Mouse (Mus musculus): ENCODE measurements around the gene Pde8b.
"Not testable (repeated sequence)": the region's sequence is repeated elsewhere in the genome, so short reads cannot be mapped to it uniquely, and the experiment has no call there.

Pde8b gene

DNA sequence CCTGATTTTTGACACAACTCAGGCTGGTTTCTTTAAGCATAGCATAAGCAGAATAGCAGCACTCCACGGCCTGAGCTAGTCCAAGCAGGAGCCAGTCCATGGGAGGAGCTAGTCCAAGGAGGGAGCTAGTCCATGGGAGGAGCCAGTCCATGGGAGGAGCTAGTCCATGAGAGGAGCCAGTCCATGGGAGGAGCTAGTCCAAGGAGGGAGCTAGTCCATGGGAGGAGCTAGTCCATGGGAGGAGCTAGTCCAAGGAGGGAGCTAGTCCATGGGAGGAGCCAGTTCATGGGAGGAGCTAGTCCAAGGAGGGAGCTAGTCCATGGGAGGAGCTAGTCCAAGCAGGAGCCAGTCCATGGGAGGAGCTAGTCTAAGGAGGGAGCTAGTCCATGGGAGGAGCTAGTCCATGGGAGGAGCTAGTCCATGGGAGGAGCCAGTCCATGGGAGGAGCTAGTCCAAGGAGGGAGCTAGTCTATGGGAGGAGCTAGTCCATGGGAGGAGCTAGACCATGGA, 34.4 kb downstream of the Pde8b start:
- not testable (repeated sequence) for DNase-seq

DNA sequence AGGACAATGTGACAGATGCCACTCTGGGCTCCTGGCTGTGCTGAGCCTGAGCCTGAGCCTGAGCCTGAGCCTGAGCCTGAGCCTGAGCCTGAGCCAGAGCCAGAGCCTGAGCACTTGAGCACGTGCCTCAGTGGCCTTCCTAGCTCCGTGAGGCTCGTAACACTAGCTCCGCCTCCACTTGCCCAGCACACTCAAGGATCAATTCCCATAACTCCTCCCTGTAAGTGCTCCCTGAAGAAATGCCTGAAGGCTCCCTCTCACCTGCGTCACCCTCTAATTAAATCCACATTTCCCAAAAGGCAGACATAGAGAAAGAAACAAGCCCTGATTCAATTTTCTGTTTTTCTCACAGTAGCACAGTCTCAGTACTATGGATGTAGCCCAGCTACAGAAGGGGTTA, 37.8 kb downstream of the Pde8b start:
- no peak for DNase-seq

DNA sequence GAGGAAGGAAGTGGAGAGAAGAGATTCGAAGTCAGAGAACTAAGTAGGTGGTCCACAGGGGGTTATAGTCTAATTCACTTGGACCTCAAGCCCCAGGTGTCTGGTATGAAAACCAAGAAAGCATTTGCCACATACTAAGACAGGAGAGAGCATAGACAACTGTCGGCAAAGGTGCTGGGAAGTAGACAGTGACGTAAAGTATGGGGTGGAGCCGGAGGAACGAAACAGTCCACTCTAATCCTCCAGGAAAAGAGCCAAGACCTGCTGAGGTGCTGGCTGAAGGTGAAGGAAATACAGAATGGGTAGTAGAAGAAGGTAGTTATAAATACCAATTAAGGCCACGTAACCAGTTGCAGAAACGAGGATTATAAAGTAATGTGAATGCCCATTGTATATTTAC, 42.8 kb downstream of the Pde8b start:
- DNase-seq, result not testable (repeated sequence)

DNA sequence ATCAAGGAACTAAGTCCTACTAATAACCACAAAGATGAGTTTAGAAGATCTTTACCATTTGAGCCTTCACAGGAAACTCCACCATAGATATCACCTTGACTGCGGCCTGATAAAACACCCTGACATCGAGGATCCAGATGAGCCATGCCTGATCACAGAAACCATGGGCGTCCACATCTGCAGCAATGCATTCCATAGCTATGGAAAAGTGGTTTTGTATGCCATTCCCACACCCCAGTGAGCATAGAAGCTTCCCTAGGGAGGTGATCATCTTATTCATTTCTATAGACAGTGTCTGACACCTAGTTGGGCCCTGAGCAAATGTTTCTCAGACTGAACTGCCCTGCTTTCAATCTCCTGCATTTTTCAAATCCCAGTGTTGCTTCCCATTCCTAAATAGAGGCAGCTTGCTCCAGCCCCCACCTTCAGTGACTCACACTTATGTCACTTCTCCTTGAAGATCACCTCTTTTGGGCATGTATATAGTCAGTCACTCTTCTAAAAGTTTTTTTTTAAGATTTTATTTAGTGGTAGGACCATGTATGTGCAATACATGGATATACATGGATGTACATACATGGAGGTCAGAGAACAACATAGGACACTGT, 47.9 kb downstream of the Pde8b start:
- no peak for DNase-seq

DNA sequence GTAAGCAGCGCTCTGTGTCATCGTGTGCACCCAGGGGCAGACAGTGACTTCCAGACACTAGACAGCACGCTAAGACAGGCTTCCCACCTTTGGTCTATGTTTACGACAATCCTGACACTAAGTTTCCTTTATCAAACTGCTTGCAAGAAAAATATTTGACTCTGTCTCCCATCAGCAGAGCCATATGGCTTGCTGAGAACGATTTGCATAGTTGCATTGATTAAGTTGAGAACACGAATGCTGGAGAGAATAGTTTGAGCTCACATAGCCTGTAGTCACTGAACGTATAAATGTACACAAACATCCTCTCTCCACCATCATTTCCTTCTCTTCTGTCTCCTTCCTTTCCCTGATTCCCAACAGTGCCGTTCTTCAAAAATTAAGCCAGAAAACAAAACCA, 49.3 kb downstream of the Pde8b start:
- no peak for DNase-seq

DNA sequence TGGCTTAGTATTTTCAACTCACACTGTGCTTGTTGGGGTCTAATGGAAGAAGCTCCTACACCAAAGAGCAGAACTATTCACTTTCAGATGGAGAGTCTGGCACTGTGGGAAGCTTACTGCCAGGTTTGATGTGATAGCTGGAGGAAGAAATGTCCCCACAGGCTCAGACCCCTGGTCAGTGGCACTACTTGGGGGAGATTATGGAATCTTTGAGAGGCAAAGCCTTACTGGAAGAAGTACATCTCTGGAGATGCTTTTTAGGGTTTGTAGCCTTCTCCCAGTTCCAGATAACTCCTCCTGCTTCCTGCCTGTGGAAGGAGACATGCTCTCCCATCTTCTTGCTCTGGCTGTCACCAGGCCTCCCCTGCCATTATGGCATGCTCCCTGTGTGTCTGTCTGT, 50.1 kb downstream of the Pde8b start:
- DNase-seq, result no peak

DNA sequence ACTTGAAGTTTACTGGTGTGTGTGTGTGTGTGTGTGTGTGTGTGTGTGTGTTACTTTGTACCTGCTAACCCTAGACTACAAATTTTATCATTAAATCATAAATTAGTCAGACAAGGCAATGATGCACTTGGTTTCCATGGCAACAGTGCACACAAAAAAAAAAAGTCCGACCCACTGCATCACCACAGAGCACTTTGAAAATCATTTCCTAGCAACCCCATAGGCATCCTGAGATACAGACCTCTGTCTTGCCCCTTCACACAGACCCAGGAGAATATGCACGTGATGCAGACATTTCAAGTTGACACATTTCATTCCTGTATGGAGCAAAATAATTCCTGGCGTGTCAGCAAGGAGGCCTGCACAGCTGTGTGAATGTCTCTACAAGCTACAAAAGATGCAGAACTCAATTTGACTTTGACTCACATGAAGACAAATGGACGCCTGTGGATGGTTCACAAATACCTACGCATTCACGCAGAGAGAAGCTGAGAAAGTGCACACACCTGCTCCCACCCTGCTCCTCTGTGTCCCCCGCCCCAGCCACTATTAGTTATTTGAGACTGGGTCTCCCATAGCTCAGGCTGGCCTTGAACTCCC, 53.9 kb downstream of the Pde8b start:
- no peak for DNase-seq

DNA sequence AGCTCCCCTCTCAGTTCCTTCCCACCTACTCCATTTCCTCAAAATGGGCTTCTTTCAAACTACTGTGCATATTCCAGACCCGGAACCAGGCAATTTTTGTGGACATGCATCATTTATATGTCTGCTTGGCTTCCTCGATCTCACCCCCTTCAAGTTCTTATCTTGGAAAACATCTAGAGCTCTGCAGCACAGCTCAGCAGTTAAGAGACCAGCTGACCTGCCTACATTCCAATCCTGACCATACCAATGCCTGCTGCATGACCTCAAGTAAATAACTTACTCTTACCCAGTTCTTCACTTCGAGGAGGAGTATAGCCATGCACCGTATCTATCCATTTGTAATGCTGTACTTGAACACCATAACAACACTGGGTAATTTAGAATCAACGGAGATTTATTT, 58.2 kb downstream of the Pde8b start:
- no peak for DNase-seq

DNA sequence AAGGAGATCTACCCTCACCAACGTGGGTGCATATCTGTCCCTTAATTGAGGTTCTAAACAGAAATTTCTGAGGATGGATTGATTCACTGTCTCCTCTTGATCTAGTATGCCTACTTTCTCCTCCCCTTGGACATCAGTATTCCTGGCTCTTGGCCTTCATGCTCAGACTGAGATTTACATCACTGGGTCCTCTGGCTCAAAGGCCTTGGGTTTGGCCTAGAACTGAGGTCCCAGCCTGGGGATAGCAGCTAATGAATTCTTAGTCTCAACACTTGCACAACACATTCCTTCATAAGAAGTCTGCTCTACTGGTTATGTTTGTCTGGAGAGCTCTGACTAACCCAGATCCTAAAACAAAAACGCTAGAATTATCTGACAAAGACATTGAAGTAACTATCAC, 61.0 kb downstream of the Pde8b start:
- no peak for DNase-seq

DNA sequence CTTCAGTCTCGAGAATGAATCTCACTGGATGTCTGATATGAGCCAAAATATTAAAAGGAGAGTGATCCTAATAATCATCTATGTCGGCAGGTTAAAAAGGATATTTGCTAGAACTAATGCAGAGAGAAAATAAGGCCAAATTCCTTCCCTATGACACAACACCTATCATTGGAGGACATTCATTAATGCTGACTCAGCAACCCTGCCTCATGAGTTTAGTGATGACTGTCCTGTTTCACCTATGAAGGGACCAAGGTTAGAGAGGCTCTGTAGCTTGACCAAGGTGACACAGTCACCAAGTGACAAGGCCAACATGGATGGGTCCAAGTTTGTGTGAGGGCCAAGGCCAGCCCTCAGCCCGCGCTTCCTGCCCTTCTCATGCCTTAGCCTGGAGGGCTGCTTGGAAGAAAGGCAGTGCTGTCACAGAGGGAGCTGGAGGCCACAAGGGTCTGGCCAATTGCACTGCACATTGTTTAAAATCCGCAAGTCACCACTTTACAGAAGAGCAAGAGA, 62.9 kb downstream of the Pde8b start:
- DNase-seq, result no peak

DNA sequence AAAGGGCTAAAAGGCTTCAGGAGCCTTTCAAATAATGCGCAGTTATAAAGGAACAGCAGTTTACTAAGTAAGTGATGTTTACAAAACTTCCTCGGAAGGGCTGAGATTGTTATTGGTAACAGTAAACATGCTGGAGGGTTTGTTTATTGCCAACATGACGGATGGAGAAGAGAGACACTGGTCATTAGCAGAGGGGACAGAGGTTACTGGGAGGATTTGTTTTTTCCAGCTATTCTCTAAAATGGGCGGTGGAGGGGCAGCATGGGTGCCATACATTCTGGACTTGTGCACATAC, 63.4 kb downstream of the Pde8b start:
- no peak for DNase-seq

DNA sequence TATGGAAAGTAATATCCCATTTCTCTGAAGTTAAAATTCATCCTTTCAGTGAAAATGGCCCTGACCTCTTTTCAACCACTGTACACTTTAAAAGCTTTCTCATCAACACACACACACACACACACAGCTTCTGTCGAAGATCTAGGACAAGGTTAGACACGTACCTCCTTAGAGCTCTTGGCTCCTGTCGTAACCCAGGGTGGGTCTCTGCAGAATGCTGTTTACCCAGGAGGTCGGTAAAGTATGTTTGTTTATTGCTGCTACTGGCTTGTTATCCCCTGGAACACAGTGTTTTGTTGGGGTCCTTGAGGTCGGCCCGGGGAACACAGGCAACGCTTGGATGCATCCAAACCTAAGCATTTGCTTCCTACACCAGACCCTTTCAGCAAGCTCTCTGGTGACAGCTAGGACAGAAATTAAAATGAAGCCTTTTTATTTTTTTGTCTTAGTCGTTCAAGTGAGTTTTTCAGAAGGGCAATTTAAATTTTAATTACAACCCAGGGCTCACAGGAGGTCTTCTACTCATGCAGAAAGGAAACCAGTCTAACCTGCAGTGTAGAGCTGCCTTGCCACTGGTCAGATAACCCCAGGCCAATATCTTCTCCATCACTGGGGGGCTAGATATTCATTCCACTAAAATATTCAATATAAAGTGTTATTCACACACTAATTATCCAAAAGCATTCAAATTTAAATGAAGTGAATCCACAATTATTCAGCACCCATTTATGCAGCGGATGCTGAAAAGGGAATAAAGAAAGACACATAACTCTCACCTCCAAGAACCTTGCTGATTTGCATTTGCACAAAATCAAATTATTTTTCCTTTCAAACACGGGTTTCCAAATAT, 64.0 kb downstream of the Pde8b start:
- no peak for DNase-seq

DNA sequence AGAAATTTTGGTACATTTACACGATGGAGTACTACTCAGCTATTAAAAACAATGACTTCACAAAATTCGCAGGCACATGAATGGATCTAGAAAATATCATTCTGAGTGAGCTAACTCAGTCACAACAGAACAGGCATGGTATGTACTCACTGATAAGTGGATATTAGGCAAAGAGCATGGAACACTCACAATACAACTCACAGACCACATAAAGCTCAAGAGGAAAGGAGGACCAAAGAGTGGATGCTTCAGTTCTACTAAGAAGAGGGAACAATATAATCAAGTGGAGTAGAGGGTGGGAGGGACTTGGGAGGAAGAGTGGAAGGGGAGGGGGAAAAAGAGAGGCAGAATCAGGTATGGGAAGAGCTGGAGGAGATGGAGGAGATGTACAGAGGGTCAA, 66.5 kb downstream of the Pde8b start:
- DNase-seq, result no peak

DNA sequence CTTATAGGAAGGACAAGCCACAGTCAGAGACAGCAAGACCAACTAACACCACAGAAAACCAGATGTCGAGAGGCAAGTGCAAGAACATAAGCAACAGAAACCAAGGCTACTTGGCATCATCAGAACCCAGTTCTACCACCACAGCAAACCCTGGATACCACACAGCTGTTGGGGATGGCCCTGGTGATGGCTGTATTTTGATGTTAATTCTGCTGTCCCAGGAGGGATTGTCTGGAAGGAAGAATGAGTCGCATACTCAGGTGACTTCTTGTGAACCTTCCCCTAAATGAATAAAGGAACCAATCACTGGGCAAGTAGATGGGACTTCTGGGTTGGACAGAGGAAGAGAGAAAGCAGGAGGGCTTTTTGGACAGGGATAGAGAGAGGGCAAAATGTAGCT, 69.9 kb downstream of the Pde8b start:
- DNase-seq, result no peak

DNA sequence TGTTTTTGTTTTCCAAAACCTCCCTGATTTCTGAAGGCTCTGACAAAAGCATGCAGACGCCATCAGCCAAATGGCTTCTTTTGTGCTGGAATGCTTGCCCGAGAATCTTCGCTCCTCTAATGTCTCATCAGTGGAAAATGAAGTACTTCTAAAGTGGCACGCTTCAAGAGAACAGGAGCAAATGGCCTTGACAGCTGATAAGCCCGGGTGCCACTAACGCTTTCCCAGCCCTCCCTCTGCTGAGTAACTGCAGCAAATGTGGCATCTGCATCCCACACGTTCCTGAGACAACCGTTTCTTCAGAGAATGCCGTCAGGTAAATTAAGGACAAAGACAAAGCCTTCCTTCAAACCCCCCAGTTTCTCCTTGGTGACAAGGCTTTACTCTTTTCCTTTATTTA, 72.8 kb downstream of the Pde8b start:
- DNase-seq, result no peak

DNA sequence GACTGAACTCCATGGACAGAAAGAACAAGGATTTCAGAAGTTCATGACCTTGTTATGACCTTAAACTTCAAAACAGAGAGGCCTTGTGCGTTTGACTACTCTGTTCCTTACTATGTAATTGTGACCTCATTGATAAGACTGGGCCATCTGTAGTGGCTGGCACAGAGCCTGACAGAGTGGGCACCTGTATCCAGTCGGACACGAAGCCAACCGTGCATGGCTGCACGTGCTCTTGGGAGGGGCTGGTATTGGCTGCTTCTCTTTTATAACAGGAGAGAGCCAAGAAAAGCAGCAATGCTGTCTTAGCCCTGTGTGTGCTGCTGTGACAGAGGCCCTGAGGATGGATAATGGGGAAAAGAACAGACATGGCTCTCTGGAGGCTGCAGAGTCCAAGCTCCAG, 73.7 kb downstream of the Pde8b start:
- no peak for DNase-seq

DNA sequence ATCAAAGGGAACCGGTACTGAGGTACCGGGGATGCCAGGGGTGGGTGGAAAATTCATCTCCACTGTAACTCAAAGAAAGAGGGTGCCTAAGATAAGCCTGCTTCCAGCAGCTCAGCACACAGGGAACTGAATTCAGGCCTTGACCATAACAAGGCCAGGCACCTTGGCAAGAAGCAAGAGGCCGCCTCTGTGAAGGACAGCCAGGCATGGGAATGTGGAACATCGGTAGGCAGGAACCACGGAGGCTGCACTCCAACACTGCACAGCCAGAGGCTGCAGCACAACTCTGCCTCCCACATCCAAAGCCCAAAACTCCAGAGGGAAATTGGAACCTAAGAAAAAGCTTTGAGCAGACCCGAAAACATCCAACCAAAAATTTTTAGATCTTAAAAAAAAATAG, 75.9 kb downstream of the Pde8b start:
- no peak for DNase-seq

DNA sequence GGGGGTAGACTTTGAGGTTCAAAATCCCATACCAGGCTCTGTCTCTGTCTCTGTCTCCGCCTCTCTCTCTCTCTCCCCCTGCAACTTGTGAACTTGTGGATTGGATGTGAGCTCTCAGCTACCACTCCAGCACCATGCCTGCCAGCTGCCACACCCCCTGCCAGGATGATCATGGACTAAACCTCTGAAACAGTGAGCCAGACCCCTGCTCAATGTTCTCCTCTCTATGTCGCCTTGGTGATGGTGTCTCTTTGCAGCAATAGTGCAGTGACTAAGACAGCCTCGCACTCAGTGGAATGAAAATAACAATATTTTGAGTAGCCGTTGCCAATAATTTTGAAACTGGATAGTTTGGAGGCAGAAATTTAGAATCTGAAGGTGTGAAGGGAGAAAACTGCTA, 77.8 kb downstream of the Pde8b start:
- DNase-seq, result no peak

DNA sequence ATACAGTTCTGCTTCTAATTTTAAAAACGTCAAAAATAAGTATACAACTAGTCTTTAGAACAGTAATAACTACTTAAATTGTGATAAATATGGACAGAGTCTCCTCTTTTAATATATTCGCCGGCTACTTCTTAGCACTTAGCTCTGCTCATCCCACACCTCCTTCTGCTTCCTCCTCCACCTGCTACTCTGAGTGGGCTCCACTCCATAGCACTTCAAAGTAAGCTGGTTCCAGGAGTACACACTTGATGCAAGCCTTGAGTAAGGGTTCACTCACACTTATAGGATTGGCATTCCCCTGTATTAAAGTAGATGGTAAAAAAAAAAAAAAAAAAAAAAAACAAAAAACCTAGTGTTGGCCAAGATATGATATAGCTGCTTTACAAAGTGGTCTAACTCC, 89.9 kb downstream of the Pde8b start:
- no peak for DNase-seq

DNA sequence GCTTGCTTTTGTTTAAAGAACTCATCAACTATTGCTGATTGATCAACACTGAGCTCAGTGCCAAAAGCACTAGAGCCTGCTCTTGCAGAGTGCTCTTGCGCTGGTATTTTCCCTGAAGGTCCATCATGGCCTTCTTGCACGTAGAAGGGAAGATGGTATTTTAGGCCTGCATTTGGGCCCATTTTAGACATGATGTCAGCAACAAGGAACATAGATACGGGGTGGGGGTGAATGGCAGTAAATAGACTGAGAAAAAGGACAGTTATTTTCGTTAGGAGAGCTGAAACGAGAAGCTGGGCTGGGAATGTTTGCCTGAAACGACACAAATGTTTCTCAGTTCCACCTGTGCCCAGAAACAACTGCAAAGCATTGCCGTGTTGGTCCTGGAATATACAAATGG, 91.2 kb downstream of the Pde8b start:
- no peak for DNase-seq

DNA sequence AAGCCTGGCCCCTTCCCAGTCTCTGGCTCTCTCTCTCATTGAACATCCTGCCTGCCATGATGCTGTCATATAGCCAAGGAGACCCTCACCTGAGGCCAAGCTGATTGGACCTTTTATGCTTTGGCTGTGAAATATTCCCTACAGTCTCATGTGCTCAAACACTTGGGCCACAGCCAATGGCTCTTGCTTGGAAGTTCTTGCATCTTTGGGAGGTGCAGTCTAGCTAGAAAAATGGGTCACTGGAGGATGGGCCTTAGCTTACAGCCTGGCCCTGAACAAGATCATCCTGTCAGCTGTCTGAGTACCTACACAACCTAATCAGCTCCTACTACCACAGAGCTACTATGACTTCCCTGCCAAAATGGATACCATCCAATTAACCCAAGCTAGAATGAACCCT, 105.4 kb downstream of the Pde8b start:
- no peak for DNase-seq

DNA sequence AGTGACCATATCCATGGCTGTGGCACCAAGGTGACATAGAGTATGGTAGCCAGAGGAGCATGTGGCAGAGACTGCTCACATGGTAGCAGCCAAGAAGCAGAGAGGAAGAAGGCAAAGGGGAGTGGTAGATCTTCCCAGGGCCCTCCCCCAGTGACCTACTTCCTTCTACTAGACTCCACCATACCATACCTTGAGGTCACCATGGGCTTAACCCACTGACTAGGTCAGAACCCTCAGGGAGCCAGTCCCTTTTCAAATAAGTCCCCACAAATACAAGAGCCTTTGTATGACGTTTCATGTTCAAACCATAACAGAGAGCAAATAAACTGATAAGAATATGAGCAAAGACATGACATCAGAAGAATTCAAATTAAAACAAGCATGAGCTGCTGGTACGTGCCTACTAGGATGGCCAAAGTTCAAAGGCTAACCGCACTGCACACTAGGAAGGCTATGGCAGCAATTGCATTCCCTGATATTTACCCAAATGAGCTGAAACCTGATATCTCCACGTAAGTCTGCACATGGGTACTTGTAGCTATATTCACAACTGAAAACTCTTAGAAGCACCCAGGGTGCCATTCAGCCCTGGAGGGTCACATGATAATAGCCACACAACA, 109.6 kb downstream of the Pde8b start:
- no peak for DNase-seq

DNA sequence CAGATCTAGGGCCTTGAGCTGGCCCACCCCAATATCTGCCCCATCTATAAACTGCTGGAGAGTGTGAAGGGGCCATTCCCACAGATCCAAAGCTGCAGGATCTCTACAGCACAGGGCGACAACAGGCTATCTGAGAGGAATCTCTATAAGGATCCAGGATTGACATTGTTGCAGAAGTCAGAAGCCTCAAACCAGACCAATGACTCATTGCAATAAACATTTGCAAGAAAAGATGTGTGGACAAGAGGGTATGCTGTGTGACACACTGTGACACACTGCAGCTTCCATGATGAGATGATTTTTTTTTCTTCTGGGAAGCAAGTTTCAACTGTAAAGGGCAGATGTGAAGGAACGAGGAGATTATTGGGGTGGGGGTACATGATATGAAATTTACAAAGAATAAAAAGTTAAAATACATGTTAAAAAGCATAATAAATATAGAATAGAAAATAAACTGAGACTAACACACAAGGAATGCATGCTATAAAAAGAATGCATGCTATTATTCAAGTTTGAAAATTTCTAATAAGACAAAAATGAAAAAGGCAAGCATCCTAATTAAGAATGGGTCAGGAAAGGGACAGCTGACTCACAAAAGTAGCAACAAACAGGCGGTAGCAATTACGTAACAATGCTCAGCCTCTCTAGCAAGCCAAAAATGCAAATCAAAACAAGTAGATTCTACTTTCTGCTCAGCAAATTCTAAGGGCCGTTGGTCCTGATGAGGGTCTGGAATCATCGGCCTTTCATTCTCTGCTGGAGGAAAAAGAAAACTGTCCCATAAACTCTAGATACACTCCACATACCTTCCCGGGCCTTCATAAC, 114.6 kb downstream of the Pde8b start:
- no peak for DNase-seq
